Mouse (Mus musculus): ENCODE data around the gene Zfp951. TPM values are rescaled to one million over a fixed set of nuclear protein-coding genes. Genes with fewer than 3 reads are reported as not detected.
"Not testable (repeated sequence)": the region's sequence is repeated elsewhere in the genome, so short reads cannot be mapped to it uniquely, and the experiment has no call there.

Gene Zfp951
- 3.2 and 3.6 TPM in 2 replicates for polyA plus RNA-seq (2015; fragmentation: Nextera tagmentation; extraction: Ambion mirVana)

DNA sequence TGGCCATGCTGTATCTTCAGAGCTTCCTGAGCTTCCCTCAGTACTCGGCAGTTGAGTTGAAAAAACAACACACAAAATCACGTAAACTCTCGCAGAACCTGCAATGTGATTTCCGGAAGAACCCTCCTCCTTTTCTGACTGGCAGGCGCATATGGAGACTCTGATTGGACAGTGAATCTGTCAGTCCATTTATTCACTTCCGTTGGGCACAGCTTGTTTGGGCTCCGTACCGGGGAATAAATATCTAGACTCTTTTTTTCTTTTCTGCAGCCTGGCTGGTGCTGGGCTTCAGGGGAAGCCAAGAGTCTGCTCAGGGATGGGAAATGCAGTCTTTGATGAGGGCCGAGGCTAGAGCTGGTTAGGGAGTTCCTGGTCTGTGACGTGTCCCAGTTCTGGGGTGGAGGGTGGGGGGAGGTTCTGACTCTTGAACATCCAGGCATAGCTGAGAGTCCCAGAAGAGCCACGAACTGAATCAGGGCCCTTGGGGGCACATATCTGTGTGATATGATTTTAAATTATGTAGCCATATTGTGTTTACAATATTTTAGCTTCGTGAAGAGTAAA is at the start of gene Zfp951:
Zfp951 (minus strand) TSS at position 109 of the 564 bp plus-strand sequence.
- not testable (repeated sequence) for H3K36me3 ChIP-seq, H3K4me1 ChIP-seq, H3K27me3 ChIP-seq, H3K9ac ChIP-seq, H3K27ac ChIP-seq, H3K4me2 ChIP-seq, H3K9me3 ChIP-seq
- ATAC-seq (ENCODE audit: borderline replicate concordance, extremely low read depth, low FRiP score, low TSS enrichment) = peak; percentile 91
- peak within 1 kb of the TSS; percentile 34 for H3K4me3 ChIP-seq
- 26% methylated on average over 11 of the region's 12 CpGs for WGBS

DNA sequence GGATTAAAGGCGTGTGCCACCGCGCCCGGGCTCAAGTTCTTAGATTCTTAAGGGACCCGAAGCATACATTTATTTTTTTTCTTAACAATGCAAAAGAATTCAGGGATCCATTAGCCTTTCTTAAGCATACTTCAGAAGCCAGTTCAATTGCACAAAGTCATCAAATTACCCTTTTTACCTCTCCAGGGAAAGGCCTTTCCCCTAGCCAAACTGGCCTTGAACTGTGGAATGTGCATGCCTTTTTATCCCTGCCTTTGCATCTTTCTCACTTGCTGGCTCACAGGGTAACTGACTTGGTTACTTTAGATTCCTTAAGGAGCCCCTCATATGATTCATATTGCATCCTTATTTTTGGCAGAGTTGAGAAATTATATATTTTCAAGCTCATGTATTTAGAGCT is 46.7 kb upstream of the Zfp951 start:
- not testable (repeated sequence) for H3K36me3 ChIP-seq; H3K27me3 ChIP-seq; H3K4me1 ChIP-seq; H3K4me3 ChIP-seq; H3K27ac ChIP-seq; H3K9me3 ChIP-seq; H3K4me2 ChIP-seq; ATAC-seq (ENCODE audit: borderline replicate concordance, extremely low read depth, low FRiP score, low TSS enrichment); H3K9ac ChIP-seq
- 86% methylated on average over 5 of the region's 5 CpGs for WGBS

DNA sequence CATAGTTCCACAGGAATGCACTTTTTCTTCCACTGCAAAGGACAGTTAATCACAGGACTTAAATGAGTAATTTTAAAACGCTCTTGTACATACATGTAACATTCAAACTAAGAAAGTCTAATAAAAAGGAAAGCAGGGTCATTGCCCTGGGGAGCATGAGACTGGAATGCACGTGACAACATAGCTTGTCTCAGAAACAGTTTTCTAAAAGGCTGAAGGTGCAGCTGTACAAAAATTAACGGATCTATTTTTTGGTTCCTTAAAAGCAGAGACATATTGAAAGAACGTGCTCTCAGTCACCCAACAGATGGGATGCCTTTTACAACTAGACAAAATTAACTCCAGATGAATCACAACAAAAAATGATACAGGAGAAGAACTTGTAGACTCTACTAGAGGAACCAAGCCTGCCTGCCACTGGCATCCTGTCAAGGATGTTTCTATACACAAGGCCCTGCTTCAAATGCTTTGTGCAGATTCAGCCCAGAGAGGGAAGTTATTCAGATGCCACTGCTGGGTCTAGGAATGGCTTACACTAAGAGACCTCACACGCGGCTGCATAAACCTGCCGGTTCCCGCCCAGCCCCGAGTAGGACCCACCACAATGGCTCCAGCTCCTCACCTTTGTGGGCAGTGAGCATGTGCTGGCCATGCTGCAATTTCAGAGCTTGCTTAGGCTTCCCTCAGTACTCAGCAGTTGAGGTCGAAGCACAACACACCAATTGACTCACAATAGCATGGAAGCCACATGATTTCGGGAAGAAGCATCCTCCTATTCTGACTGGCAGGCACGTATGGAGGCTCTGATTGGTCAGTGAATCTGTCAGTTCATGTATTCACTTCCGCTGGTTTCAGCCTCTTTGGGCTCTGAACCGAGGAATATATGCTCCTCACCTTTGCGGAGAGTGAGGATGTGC is 567 bp downstream of the Zfp951 start:
- H3K9me3 ChIP-seq = not testable (repeated sequence)
- 41% methylated on average over 10 of the region's 15 CpGs for WGBS

DNA sequence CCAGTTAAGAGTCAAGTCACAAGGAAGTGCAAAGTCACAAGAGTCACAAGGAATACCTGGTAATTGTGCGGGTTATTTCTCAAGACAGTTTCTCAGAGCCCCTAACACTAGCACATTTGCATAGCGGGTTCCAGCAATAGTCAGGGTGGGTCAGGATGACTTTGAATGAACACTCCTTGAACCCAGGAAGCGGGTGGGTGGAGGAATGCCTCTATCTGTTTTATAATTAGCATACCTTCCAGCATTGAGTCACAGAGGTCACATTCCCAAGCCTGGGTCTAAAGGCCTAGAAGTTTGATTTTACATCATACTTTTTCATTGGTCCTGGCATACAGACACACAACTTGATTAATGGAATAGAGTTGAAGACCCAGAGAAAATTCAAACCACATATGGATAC is 5.3 kb downstream of the Zfp951 start:
- H3K4me3 ChIP-seq; H3K36me3 ChIP-seq; H3K27me3 ChIP-seq; H3K27ac ChIP-seq; H3K9ac ChIP-seq; H3K9me3 ChIP-seq; ATAC-seq (ENCODE audit: borderline replicate concordance, extremely low read depth, low FRiP score, low TSS enrichment); H3K4me1 ChIP-seq; H3K4me2 ChIP-seq: not testable (repeated sequence)
- WGBS = 84% methylated on average over 3 of the region's 3 CpGs

More for the DNA sequence above, 567 bp downstream of the Zfp951 start:
- ATAC-seq (ENCODE audit: borderline replicate concordance, extremely low read depth, low FRiP score, low TSS enrichment) = peak; percentile 74
- peak overlapping the region; percentile 34 for H3K4me3 ChIP-seq
- not testable (repeated sequence) for H3K27me3 ChIP-seq, H3K4me1 ChIP-seq, H3K9ac ChIP-seq, H3K36me3 ChIP-seq, H3K4me2 ChIP-seq, H3K27ac ChIP-seq

DNA sequence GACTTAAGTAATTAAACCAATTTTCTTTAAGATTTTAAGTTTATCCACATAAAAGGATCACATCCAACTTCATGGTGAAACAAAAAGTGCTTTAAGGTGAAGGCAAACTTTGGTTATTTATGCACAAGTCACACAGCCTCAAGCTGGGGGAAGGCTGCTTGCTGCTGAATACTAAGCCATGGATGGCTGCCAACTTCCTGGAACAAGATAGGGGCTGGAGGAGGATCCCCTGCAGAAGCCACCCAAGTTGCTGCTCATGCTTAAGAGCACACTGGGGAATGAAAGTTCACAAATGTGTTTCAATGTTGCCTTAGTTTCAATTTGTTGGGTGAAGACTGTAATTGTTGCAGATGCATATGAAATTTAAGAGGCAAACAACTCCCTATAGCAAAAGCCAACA is 26.5 kb downstream of the Zfp951 start:
- Histone ChIP-seq H3K27ac (no peak overlapping the region), H3K4me3 (no peak overlapping the region), H3K4me1 (no peaks in the 10 kb centered on the region), H3K9ac (no peak overlapping the region), H3K36me3 (no peaks in the 10 kb centered on the region), H3K4me2 (no peak overlapping the region), H3K27me3 (no peaks in the 10 kb centered on the region), H3K9me3 (peaks cover 8% of the 10 kb centered on the region; the same call in 1 of the 2 replicates)
- ATAC-seq (ENCODE audit: borderline replicate concordance, extremely low read depth, low FRiP score, low TSS enrichment) = no peak

DNA sequence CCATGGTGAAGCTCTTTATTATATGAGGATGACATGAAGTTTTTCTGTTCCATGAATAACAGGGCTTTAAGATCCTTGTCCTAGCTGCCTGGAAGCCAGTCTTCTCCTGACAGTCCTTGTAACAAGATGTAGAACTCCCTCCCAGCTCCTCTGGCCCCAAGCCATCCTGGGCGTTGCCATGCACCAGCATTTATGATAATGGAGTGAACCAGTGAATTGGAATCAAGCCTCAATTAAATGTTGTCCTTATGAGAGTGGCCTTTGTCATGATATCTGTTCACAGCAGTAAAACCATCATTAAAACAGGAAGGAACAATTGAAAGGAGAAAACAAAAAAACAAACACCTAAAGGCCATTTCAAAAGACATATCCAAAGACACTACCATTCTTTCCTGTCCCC is 30.3 kb downstream of the Zfp951 start:
- no peaks in the 10 kb centered on the region for H3K36me3 ChIP-seq
- peaks cover 4% of the 10 kb centered on the region; the same call in 1 of the 2 replicates for H3K9me3 ChIP-seq
- whole genome bisulfite sequencing = 71% methylated on average over 1 of the region's 1 CpGs

DNA sequence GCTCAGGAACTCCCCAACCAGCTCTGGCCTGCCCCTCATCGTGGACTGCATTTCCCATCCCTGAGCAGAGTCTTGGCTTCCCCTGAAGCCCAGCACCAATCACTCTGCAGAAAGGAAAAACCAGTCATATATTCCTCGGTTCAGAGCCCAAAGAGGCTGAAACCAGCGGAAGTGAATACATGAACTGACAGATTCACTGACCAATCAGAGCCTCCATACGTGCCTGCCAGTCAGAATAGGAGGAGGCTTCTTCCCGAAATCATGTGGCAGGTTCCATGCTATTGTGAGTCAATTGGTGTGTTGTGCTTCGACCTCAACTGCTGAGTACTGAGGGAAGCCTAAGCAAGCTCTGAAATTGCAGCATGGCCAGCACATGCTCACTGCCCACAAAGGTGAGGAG is 89.7 kb downstream of the Zfp951 start:
- not testable (repeated sequence) for H3K4me2 ChIP-seq; H3K4me3 ChIP-seq; H3K27me3 ChIP-seq; H3K9ac ChIP-seq; H3K4me1 ChIP-seq; H3K27ac ChIP-seq; H3K36me3 ChIP-seq; H3K9me3 ChIP-seq; ATAC-seq (ENCODE audit: borderline replicate concordance, extremely low read depth, low FRiP score, low TSS enrichment)
- WGBS = 69% methylated on average over 6 of the region's 6 CpGs

More for the DNA sequence above, 30.3 kb downstream of the Zfp951 start:
- H3K27me3 ChIP-seq = no peaks in the 10 kb centered on the region
- no peak overlapping the region for H3K4me3 ChIP-seq
- H3K9ac ChIP-seq = no peak overlapping the region
- no peaks in the 10 kb centered on the region for H3K4me1 ChIP-seq
- no peak for ATAC-seq (ENCODE audit: borderline replicate concordance, extremely low read depth, low FRiP score, low TSS enrichment)
- H3K27ac ChIP-seq = no peak overlapping the region
- H3K4me2 ChIP-seq = no peak overlapping the region

Other genes starting within 250 kb of the Zfp951 start
- gene Abcg3, start 122.6 kb upstream of the Zfp951 start, polyA plus RNA-seq (2015; fragmentation: Nextera tagmentation; extraction: Ambion mirVana) = 1.3 and 2.0 TPM in 2 replicates

Data from lung, embryonic 15.5 days (tissue).